Mouse (Mus musculus) liver (tissue): ENCODE measurements around the gene Slc50a1.
A peak's percentile ranks its signal among the peaks of the same experiment; 100 is the strongest.

Experiments used
- DNase-seq: peaks from one replicate; pipeline ENCODE4 v3.0.0-alpha.2; 2020; ENCODE audit warnings: mixed read lengths

Gene Slc50a1

DNA sequence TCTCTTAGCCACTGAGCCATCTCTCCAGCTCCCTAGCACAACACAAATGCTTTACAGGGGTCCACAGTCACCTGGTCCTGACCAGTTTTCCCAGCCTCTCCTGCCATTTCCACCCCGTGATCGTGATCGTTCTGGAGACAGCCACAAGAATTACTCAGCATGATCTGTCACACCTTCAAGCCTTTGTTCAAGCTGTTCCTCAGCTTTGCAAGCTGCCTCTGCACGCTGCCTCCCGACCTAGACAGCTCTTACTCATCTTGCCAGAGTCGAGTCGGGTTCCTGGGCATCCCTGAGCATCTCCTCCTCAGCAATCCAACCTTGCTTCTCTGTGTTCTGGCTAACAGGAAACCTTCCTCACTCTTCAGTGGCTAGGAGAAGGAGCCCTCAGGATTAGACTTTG is 11.3 kb downstream of the Slc50a1 start, which contains the start of gene Dpm3:
Dpm3 (plus strand) TSS at position 283 of the 400 bp plus-strand sequence.
- no peak for DNase-seq

DNA sequence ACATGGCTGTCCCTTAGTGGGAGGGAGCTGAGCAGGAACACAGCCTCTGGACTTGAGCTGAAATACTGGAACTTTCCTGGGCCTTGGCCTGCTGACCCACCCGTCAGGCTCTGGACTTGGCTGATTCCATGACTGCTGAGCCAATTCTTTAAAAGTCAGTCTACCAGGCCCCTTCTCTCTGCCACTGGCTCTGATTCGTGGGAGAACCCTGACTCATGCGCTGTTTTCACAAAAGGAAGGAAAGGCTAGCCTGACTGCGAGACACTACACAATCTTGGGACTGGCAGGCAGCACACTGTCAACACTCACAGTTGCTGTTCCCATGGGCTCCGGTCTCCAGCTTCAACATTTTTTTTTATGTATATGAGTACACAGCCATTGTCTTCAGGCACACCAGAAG is 14.2 kb downstream of the Slc50a1 start:
- no peak for DNase-seq

DNA sequence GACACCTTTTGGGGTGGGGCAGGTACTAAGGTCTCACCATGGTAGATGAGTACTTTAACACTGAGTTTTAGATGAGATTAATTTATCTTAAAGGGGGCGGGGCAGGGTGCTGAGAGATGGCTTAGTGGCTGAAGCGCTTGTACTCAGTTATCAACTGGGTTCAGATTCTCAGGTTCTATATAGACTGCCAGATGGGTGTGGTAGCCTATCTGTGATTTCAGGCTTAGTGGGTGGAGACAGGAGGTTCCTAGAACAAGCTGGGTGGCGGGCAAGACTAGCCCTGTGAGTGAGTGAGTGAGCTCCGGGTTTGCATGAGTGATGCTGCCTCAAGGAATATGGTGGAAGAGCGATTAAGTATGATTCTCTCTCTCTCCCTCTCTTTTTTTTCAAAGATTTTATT is 15.4 kb downstream of the Slc50a1 start:
- no peak for DNase-seq

DNA sequence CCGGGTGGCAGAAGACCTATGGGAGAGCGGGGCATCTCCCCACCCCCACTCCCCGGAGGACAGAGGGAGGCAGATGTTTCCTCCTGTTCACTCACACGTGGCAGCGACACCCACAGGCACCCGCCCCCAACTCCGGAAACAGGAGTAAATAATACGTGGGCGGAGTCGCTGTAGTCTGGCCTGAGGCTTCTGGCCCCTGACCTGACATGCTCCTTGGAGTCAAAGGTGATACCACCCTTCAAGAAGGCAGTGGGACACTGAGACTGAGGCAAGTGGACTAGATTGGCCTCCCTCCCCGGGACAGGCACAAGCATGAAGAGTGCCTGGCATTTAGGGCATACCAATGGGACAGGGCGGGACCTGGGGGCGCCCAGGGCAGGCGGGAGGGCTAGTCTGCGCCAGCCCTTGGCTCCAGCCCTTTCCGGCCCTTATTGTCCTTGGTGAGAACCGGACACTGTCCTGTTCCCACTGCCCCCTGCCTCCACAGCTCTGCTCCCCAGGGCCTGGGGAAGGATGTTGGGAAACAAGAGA is 18.9 kb downstream of the Slc50a1 start:
- peak; percentile 53 for DNase-seq

DNA sequence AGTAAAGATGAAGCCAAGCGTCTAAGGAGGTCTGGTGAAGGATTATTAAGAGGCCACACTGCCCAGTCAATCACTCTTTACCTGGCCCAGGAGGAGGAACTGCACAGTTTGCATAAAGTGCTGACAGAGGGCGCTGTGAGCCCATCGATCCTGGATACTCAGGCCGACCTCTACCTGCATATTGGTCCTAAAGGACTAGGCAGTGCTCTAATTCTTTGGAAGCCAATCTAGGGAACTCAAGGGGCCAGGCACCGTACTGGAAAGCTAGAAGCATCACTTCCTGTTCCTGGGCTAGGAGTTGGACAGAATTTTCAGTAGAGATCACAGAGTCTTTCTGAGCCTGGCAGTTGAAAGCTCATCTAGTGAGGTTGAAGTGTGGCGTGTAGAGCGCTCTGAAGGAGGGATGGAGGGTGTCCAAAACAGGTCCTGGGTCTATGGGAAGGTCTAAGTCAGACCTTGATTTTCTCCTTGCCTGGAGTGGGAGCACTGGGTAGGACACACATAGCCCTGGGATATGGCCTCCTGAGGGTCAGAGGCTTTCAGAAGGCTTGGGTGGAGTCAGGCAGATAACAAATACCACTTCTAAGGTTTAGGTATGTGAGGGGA is 19.8 kb downstream of the Slc50a1 start:
- peak; percentile 60 for DNase-seq

DNA sequence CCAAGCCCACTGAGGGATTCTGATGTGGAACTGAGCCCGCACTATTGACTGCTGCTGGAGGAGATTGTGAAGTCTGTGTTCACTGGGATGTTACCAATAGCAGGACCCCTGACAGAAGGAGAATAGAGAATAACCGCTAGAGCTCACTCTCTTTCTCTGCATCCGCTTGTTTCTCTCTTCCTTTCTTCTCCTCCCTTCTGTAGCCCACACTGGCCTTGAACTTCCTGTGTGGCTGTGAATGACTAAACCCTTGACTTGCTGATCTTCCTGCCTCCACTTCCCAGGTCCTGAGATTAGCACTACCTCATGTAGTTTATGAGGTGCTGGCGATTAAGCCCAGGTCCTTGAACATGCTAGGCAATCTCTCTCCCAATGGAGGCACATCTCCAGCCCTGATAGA is 22.9 kb downstream of the Slc50a1 start:
- no peak for DNase-seq

DNA sequence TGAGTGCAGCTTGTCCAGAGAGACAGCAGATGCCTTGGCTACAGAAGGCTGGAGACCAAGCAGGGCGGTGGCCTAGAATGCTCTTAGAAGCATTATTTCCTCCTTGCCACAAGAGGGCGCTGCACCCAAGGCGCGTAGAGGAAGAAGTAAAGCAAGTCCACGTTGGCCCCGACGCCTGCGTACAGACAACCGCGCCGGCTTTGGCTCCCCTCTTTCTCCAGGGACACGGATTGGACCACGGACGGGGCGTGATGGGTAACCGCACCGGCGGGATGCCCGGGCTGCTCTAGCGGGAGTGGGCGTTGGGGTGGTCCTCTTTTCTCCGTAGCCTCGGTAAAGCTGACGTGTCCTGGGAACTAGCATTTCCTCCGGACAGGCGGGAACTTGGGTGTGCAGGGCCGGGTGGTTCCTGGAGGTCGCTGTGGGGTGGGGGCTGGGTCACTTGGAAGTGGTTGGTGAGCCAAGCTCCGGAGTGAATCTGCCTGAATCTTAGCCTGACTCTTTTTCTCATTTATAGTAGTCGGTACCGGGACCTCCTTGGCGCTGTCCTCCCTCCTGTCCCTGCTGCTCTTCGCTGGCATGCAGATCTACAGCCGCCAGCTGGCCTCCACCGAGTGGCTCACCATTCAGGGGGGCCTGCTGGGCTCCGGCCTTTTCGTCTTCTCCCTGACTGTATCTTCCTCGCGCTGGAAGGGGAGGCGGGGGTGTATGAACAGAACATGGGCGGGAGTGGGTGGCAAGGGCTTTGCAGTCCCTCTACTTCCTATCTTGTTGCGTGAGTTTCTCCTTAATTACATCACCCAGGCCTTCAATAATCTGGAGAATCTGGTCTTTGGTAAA is 23.9 kb downstream of the Slc50a1 start, which contains the start of gene Trim46:
Trim46 (minus strand) TSS at position 49 of the 840 bp plus-strand sequence.
- peak; percentile 91 for DNase-seq

DNA sequence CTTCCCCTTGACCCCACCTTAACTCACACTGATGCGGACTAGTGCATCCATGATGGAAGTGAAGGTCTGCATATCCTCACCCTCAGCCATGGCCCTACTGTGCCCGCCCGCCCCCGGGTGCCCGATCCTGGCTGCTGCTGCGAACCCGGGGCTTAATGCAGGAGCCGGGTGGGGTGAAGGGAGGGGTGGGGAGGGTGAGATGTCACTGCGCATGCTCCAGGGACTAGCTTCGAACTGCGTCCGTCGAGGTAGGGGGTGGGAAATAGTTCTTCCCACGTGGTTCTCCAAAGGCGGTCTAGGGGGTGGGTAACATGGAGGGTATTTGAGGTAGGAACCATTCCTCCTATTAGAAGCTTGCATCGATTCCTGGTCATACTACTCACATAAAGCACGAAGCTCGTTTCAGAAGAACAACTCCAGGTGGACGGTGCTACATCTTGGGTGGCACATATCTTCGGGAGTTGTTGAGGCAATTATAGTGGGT is 24.6 kb downstream of the Slc50a1 start, which contains the start of gene Krtcap2:
Krtcap2 (plus strand) TSS at position 279 of the 484 bp plus-strand sequence.
- no peak for DNase-seq

DNA sequence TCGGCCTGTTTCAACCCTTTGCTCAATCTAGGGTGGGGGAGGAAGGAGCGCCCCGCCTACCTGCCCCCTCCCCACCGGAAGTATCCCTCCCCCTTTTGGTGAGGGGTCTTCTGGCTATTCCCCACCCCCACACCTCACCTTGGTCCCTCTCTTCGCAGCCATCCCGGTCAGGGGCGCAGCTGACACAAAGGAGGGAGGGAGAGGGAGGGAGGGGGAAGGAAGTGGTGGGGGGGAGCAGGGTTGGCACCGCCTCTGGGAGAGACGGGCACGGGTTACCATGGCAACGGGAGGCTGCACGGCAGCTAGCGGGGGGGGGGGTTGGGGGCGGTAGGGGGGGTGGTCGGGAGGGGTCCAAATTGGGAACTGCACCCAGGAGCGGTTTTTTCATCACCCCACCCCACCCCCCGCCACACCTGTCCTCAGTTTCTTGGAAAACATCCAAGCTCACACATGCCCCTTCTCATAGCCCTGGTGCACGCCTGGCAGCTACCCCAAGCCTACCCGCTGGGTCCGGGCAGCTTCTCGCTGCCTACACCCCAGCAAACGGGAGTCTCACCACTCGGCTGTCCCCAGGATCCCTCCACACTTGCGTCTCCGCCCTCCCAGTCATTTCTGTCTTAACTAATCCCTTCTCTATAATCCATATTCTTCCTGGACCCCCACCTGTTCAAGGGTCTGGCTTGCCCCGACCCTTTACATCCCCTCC is 25.2 kb downstream of the Slc50a1 start:
- DNase-seq = no peak

DNA sequence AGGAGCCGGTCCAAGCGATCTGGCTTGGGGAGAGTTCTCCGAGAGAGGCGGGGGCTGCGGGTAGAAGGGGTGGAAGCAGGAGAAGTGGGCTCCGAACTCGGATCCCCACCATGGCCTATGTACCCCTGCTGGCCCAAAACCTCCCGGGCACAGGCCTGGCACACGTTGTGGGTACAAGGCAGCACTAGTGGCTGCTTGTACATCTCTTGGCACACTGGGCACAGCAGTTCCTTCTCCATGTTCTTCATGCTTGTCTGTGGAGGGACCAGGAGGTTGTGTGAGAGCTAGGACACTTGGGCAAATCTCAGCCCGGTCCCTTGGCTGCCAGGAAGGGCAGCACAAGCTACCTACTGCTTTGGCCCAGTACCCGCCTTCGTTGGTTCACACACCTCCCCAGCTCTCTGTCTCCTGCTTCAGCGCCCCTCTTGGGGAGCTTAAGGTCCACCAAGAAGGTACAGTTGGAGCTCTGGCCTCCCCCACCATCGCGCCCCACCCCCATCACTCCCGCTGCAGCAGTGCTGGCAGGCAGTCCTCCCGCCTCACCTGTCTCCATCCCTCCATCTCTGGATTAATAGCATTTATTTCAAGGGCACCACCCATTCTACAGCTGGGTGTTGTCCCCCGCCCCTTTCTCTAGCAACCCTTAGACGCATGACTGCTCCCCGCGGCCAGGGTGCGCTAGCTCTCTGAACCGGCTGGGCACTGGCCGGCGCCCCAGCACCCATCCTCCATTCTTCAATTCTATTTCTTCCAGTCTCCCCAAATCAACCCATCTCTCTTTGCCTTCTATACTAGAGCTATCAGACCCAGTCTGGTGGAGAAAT is 26.0 kb downstream of the Slc50a1 start:
- DNase-seq = no peak

DNA sequence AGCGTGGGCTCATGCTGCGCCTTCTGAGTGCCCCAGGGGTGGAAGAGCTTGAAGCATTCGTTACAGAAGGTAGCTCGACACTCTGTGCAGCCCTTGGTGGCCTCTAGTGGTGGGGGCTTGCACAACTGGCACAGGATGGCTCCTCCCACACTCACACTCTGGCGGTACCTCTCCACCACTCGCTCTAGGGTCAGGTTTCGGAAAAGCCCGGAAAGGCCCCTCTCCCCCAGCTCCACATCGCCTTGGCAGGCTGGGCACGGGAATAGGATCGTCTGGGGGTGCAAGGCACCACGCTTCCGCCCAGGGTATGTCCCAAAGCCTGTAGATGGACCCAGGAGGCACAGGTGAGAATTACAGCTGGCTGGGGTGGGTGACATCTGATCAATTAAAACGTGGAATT is 26.8 kb downstream of the Slc50a1 start:
- DNase-seq = peak; percentile 57

DNA sequence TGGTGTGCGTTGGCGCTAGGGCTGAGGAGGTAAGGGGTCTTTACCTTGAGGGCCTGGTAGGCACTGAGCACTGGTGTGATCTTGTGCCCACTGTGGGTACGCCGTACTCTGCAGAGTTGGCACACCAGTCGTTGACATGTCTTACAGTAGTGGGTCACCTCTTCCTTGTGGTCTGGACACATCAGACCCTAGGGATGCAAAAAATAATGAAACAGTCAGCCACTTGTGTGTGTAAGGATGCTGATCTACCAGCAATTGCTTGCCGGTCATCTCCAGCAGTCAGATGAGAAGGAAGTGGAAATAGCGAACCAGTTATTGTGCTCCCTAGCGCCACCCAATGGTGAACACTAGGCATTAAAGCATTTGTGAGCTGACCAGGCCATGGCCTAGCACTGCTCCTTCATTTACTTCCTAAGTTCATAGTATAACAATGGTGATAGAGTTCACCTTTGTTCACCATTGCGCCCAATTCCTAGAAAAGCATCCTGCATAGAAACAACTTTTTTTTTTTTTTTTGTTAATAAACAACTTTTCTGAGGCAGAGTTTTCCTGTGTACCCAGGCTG is 28.0 kb downstream of the Slc50a1 start:
- peak; percentile 59 for DNase-seq

DNA sequence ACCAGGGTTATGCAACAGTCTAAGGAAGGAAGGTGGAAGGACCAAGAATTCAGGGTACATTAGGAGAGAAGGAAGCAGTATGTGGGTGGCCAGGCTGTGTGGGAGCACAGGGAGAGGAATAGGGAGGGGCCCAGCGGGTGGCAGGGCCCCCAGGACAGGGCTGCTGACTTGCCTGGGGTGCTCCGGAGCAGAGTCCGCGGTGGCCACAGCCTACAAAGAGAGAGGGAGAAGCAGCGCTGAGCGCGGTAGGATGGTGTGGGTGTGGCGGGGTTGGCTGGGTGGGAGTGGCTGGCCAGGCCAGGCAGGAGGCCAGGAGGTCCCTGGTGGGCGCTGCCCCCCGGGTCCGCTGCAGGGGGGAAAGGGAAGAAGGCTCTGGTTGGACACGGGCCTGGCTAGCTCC is 31.9 kb downstream of the Slc50a1 start:
- DNase-seq = no peak

DNA sequence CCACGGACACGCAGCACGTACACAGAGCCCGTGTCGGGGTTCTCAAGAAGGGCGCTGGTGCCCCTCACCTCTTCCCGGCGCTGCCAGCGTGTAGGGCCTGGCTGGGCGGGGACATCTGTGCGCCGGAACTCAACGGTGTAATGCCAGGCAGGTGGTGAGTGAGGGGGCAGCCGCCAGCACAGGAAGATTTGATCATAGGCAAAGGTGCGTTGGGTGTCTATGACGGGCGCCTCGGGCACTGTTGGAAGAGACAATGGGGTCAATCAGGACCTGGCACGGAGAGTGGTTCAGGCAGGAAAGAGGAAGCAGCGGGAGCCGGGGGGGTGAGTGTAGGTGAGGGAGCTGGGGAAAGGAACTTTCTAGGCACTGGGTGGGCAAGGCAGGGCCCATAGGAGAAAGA is 32.7 kb downstream of the Slc50a1 start:
- no peak for DNase-seq

DNA sequence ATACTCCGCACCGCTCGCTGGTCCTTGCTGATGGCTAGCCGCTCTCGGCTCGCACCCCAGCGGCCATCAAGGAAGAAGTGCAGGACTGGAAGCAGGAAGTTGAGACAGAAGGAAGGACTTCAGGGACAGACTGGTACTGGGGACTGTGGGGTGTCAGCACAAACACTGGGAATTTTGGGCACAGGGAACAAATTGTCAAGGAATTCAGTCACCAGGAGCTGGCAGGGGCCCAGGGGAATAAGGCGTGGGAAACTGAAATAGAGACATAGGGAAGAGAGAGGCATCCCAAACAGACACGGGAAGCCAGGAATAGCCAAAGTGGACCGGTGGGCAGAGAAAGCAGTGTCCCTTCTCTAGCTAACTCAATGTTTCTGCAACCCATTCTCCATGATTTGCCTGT is 33.9 kb downstream of the Slc50a1 start:
- no peak for DNase-seq

DNA sequence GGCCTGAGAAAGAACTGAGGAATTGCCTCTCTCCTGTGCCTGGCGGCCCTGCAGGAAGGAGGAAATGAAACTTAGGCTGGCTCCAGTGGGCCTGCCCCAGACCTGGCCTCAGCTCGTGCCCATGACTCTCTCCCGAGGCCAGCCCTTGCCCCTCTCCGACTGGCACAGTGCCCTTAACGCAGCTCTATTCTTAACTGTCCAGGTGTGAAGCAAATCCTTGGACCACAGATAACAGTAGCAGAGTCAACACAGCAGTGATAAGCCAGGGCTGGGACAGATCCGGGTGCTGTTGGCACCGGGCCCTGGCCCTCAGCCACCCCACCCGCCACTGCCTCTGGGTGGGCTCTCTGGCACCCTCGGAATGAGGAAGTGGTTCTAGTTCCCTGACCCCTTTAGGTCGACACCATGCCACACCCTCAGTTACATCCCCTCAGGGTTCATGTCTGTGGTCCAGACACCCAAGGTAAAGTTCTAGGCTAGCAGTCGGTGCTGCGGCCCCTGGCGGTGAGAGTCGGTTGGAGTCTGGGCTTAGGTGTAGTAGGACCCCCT is 36.7 kb downstream of the Slc50a1 start:
- no peak for DNase-seq

DNA sequence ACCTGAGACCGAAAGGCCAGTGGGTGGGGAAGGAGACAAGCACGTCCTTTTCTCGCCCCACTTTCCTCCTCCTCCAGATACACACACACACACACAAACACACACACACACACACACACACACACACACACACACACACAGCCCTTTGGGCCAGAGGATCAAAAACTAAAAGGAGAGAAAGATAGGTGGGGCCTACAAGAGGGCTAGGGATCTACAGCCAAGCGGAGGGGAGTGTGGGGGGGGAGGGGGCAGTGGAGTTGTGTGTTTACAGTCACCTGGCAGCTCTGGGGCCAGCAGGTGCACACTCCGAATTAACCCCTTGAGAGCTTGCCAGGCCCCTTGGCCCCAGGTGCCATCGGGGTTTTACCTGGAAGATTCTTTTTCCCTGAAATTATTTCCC is 37.8 kb downstream of the Slc50a1 start:
- no peak for DNase-seq

DNA sequence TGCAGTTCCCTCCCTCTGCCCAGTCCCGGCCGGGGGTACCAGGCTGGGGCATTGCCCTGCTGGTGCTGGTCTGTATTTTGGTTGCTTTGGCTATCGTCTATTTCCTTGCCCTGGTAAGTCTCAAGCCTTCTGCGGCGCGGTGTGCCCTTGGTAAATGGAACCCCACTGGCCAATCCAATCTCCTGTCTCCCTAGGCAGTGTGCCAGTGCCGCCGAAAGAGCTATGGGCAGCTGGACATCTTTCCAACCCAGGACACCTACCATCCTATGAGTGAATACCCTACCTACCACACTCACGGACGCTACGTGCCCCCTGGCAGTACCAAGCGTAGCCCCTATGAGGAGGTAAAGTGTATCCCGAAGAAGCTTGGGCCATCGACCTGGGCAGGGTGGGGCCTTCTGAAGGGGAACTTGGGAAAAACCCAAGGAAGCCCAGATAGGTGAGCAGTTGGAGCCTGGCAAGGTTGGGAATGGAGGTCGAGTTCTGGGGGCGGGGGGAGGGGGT is 38.5 kb downstream of the Slc50a1 start:
- no peak for DNase-seq

DNA sequence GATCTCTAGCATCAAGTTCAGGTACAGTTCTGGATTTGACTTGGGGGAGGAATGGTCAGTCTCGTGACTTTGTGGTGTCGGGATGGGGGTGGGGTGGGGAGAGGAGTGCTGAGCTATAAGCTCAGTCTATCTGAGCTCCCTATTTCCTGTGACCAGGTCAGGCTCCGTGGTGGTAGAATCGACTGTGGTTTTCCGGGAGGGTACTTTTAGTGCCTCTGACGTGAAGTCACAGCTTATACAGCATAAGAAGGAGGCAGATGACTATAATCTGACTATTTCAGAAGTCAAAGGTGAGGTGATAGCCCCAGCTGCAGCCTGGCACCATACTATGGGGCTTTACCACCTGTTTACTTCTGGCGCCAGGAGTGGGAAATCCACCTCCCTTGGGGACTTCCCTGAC is 39.0 kb downstream of the Slc50a1 start:
- no peak for DNase-seq

DNA sequence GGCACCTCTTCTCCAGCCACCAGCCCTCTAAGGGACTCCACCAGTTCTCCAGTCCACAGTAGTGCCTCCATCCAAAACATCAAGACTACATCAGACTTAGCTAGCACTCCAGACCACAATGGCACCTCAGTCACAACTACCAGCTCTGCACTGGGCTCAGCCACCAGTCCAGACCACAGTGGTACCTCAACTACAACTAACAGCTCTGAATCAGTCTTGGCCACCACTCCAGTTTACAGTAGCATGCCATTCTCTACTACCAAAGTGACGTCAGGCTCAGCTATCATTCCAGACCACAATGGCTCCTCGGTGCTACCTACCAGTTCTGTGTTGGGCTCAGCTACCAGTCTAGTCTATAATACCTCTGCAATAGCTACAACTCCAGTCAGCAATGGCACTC is 39.8 kb downstream of the Slc50a1 start:
- DNase-seq = no peak

DNA sequence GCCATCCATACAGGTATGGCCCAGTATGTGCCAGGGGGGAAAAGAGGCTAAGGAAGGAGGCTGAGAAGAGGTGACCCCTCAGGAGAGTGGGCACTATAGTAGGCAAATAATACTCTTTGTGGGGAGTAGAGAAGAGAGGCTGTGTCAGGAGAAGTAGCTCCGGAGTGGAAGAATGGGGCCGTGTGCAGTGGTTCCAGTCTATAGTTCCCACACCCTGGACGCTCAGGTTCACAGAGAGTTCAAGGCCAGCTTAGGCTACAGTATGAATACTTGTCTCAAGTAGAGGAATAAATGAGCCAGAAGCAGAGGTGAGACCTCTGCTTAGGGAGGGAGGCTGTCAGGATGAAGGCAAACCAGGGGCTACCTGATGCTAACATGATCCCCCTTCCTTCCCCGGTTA is 41.1 kb downstream of the Slc50a1 start:
- no peak for DNase-seq
